ENCODE assay signal across 8 mouse cellular contexts in the genomic region with DNA sequence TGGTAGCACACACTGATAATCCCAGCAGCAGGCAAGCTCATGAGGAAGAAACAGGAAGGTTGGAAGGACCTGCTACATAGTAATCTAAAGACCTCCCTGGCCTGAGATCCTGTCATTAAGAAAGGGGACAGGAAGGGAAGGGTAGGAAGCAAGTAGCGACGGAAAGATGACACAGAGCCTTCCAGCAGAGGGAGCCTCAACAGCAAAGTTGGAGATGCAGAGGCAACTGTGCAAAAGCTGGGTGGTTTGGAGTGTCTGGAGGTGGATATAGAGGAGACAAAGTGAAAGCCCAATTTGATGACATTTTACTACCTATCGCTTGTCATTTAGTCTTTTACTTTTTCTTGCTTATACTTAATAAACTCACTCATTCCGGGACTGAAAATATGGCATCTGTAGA. TPM values are rescaled to one million over a fixed set of nuclear protein-coding genes. Genes with fewer than 3 reads are reported as not detected.
DNase-seq lines count a peak whose midpoint lies in the region; ATAC-seq and TF ChIP-seq lines count a peak whose summit lies in the region.

No protein-coding gene starts in this region.

- H3K4me3 ChIP-seq in layer of hippocampus, adult 2 months, result no peak overlapping the region
- H3K4me3 ChIP-seq in forebrain, embryonic 12.5 days (replicated peaks), result no peak overlapping the region

- DNase-seq in gastrocnemius, adult 18-20 months (ENCODE audit: low spot score), result peak; percentile 36
- no peak for DNase-seq in gastrocnemius, adult 8-10 months (ENCODE audit: low spot score in 2 of 2)
- DNase-seq in ovary, postnatal 36 days (ENCODE audit: low spot score), result peak; percentile 34
- DNase-seq in ovary, adult 18-20 months (ENCODE audit: low spot score), result no peak
- DNase-seq in cerebellum, adult 9-10 months, result peak; percentile 56
- peak; percentile 42 to 61 for DNase-seq in layer of hippocampus, adult 2 months (ENCODE audit: low spot score in 2 of 2)
- peak; percentile 57 for DNase-seq in right cerebral cortex, postnatal 14 days

- peaks cover 29% of the 10 kb centered on the region for H3K27me3 ChIP-seq in forebrain, embryonic 12.5 days

- no peak overlapping the region for H3K9ac ChIP-seq in forebrain, embryonic 12.5 days

- no peaks in the 10 kb centered on the region for H3K9me3 ChIP-seq in forebrain, embryonic 12.5 days

- no peak overlapping the region for H3K4me2 ChIP-seq in forebrain, embryonic 12.5 days

- H3K27ac ChIP-seq in layer of hippocampus, adult 2 months, result no peak overlapping the region
- H3K27ac ChIP-seq in forebrain, embryonic 12.5 days, result no peak overlapping the region

- peak; percentile 87 for TF ChIP-seq CTCF in layer of hippocampus, adult 2 months (conservative IDR thresholded peaks at IDR 0.05)

- peaks cover 5% of the 10 kb centered on the region; the same call in 1 of the 2 replicates for H3K4me1 ChIP-seq in forebrain, embryonic 12.5 days

- 41% methylated on average over 4 of the region's 4 CpGs for WGBS in forebrain, embryonic 12.5 days

- no peaks in the 10 kb centered on the region for H3K36me3 ChIP-seq in forebrain, embryonic 12.5 days (replicated peaks)

- ATAC-seq in forebrain, embryonic 12.5 days (ENCODE audit: low FRiP score), result no peak

RNA-seq across cellular contexts. Expression of a gene that starts 19.0 kb away (rescaled TPM):
- total RNA-seq in gastrocnemius, adult 18-20 months (2021), result not detected
- total RNA-seq in gastrocnemius, adult 8-10 months (2022), result not detected
- 10 to 100 TPM; 15.1 to 16.2 TPM for total RNA-seq in layer of hippocampus, adult 2 months (2021)
- 2.1 and 3.0 TPM in 2 replicates for polyA plus RNA-seq in forebrain, embryonic 12.5 days (2016; fragmentation: Nextera tagmentation; extraction: Ambion mirVana)

RNA-seq across cellular contexts. Expression of a gene that starts 45.7 kb away (rescaled TPM):
- 10 to 100 TPM; 24.3 to 32.4 TPM for total RNA-seq in gastrocnemius, adult 18-20 months (2021)
- 10 to 100 TPM; 23.3 to 30.3 (median 28.4) TPM for total RNA-seq in gastrocnemius, adult 8-10 months (2022)
- 10 to 100 TPM; 55.5 to 60.9 TPM for total RNA-seq in layer of hippocampus, adult 2 months (2021)
- 20.7 and 20.9 TPM in 2 replicates for polyA plus RNA-seq in forebrain, embryonic 12.5 days (2016; fragmentation: Nextera tagmentation; extraction: Ambion mirVana)

Comparison
In these comparisons a context has a peak if more than half of its experiments do, and no peak if none do; other contexts are left out.
1. DNase-seq: peak in gastrocnemius, adult 18-20 months (single experiment), ovary, postnatal 36 days (single experiment), cerebellum, adult 9-10 months (single experiment), layer of hippocampus, adult 2 months (2 of 2) and right cerebral cortex, postnatal 14 days (single experiment); none in gastrocnemius, adult 8-10 months (0 of 2) and ovary, adult 18-20 months (single experiment).
2. RNA of a gene that starts 19.0 kb away (total RNA-seq): 15.1 to 16.2 TPM in layer of hippocampus, adult 2 months; not detected in gastrocnemius, adult 18-20 months and not detected in gastrocnemius, adult 8-10 months; every median in the first group is over 10 times any median in the second.